Mouse (Mus musculus): ENCODE results near the gene Nfia. TPM values are rescaled to one million over a fixed set of nuclear protein-coding genes. Genes with fewer than 3 reads are reported as not detected.

Nfia gene
- polyA plus RNA-seq, 1 experiment = 56.8 TPM

DNA sequence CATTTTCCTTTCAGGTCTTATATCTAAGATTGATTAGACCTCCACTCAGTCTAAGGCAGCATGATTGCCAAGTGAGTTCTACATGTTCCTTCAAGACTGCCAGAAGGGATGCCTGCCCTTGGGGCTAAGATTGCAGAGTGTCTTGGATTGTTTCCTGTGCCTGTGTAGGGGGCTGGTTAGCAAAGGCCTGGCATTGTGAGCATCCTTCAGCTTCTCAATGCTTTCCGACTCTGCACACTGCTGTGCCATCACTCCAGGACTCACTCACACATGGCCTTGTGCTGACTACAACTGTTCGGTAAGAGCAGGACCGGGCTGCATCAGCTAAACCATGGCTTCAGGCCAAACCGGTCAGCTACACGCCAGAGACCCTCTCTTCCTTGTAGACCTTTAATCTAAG lies 229.7 kb downstream of the Nfia start:
- no peak for DNase-seq (ENCODE audit: low read depth)

DNA sequence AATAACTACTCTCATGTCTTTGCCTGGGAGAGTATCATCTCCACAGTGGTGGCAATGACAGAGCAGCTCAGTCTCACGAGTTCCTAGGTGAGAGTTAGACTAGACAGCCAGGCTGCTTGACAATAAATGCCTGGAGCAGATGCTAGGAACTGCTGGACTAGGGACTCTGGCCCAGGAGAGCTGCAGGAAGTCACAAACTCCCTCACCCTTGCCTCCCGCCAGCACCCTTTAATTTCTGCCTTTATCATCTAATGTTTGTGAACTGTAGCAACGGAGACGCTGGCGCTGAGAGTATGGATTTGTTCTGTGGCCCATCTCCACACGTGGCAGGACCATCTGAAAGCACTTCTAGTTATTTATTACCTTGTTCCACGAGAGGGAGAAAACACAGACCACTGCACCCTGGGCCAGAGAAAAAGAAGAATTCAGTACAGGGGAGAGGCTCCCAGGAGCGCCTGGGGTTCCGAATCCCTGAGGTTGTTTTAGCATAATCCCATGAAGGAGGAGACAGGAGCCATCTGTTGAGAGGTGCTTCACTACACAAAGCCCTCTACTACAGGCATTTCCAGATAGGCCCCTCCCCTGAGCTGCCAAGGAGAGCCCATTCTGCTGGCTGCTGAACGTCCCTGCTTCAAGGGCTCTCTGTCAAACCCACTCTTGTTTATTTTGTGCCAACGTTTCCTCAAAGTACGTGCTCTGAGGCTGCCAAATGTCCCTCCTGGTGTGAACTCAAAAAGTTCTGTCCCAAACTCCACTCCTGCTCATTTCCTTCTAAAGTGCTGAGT lies 231.0 kb downstream of the Nfia start:
- DNase-seq (ENCODE audit: low read depth) = no peak

DNA sequence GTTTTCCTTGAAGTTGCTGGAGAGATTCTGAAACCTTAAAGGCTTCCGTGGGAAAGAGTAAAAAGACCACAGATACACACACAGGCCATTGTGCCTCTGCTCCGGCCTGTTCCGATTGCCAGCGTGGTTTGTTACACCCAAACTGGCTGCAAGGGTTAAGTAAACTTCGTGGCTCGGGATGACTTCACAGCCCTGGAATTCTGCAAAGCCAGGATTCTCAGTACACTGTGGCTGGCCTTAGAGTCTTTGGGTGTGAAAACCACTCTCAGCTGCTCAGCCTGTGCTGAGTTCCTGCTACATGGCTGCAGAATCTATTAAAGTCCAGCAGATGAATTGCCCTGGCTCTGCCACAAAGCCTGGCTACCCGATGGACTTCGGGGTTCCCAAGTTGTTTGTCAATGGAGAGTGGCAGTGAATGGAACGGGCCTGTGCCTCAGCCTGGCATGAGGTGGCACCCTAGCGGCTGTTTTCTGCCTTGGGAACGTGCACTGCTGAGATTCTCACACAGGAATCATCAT lies 231.6 kb downstream of the Nfia start:
- no peak for DNase-seq (ENCODE audit: low read depth)

DNA sequence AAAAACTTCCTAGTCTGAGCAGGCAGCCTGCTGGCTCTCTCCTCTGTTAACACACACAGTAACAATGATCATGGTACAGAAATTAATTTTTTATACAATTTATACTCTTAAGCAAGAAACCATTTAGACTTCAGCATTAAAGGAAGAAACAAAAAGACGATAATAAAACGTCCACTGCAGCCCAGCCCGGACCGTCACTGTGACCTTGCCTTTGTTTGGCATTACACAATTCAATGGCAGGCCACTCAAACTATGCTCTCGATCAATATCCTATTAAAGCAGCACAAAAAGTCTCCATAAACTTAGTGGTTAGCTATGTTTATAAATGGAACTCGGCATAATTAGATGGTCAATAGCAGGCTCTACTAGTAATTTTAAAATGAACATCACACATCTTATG lies 232.5 kb downstream of the Nfia start:
- DNase-seq (ENCODE audit: low read depth) = no peak

DNA sequence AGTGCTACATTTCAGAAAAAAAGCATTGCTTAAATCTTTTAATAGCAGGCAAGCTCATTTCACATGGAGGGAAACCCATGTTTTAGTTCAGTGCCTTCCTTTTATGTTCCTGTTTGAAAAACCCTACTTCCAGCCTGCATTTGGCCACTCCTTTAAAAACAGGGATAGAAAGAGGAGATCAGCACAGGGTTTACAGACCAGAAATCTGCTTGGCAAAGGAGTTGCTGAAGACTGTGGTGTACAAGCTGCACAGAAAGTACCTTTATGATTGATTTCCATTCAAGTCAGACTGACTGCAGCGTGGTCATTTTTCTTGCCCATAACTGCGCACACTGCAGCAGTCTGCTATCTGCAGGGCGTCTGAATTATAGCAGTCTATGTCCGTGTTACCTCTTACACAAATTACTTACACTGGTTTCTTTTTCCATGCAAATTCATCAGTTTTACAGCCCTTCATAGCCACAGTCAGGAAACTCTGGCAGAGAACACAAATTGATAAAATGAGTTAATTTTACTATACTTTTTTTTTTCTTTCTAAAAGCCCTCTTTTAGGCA lies 236.4 kb downstream of the Nfia start:
- DNase-seq (ENCODE audit: low read depth) = no peak

DNA sequence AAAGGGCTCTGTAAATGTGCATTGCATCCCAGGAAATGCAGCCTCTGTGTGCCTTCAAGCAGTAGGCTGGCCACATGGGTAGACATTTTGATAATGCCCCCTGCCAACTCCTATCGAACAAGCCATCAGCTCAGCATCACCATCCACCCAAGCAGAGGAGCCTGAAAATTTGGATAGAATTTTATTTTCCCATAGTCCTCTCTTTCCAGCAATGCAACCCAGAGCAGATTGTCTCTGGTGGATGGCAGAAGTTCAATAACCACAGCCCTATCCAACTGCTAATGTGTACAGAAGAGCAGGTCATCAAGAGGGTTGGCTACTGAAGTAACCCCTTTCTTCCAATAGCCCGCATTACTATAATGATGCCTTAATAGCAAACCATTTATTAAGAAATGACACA lies 237.4 kb downstream of the Nfia start:
- no peak for DNase-seq (ENCODE audit: low read depth)

DNA sequence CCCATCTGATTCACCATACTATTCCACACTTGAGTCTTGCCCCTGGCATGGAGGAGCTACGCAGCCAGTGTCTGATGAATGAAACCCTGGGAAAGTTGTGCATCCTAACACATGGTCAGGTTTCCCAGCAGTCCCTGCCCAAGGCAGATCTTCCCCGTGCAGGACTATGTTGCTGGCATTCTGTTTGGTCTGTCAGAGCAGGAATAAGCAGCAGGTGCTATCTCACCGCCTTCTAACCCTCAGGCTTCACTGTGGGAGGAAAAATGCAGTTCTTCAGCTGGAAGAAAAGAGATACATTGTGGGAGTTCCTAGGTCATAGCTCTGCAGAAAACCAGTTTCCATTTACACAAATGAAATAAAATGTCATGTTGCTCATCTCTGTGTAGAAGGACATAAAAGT lies 247.3 kb downstream of the Nfia start:
- no peak for DNase-seq (ENCODE audit: low read depth)

DNA sequence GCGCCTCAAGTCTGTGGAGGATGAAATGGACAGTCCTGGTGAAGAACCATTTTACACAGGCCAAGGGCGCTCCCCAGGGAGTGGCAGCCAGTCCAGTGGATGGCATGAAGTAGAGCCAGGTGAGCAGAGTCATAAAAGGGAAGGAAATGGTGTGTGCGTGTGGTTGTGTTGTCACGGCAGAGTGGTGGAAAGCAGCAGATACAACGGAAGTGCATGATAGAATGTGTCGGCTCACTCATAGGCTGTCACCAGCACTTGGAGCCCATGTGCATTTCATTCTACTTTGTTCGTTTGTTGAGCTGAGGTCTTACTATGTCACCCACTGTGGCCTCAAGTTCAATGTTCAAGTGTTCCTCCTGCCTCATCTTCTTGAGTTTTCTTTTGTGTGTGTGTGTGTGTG lies 248.3 kb downstream of the Nfia start:
- DNase-seq (ENCODE audit: low read depth) = no peak

DNA sequence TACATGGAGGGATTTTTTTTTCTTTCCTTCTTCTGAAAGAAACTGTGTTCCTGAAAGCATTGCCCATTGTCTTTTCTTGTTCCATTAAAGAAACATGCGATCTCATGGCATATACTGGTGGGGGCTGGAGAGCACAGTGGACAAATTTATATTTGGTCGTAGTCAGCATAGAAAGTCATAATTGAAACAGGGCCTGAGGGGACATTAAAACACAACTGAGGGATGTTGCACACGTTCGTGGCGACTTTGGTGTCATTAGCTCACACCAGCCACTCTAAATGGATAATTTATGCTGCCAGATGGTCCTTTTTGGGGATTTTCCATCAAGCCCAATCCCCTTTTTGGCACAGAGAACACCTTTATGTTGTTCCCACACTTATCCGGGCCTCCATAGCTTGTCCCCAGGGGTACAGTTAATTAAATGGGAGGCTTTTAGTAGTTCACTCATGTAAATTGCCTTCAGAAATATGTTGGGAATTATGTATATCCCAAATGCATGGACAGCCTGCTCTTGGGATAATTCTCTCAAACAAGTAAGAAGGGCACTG lies 250.8 kb downstream of the Nfia start:
- DNase-seq (ENCODE audit: low read depth) = no peak

DNA sequence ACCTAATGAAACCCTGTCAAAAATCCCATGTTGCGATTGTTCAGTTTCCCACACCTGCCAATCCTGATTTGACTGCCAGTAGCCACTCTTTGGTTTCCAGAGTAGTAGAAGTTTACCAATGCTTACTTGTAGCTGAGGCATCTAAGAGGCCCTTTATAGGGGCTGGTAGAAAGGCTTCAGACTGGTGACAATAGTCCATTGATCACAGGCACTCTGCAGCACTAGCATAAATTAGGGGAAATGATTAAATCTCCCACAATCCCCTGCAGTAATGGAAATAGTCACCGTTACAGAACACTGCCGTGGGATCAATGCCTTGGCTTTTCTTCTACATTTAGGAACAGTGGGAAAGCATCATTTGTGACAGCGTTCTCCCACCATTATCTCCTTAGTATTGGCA lies 254.9 kb downstream of the Nfia start:
- DNase-seq (ENCODE audit: low read depth) = no peak

DNA sequence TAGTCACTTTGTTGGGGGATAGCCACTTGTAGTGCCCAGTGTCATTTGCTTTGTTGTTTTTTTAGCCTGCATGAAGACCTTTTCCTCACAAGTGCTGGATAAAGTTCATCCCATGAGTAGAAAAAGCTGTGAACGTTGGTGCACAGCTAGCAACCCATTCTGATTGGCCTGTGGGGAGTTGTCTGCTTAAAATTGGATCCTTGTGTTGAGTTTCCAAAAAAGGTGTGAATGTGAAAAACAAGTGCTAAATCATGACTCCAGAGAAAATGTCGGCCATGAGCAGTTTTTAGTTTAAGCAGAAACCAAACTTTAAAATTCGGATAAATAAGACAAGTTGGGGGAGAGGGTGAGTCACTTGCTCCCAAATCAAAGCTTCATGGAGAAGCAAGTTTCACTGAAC lies 259.3 kb downstream of the Nfia start:
- no peak for DNase-seq (ENCODE audit: low read depth)

DNA sequence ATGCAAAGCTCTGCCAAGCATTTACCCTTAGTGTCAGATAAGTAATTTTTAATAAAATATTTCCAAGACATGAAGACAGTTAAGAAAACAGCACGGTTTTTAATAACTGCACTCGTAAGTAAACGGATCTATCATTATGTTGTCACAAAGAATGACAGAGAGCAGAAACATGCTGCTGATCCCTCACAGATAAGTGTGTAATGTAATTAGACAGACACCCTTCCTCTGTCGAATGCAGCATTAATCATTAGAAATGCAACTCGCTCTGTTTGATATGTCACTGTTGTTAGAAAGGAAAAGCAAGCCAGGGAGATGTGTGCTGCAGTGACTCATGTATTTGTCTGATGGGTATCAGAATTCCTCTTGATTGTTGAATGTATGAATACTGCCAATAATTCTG lies 259.8 kb downstream of the Nfia start:
- no peak for DNase-seq (ENCODE audit: low read depth)

DNA sequence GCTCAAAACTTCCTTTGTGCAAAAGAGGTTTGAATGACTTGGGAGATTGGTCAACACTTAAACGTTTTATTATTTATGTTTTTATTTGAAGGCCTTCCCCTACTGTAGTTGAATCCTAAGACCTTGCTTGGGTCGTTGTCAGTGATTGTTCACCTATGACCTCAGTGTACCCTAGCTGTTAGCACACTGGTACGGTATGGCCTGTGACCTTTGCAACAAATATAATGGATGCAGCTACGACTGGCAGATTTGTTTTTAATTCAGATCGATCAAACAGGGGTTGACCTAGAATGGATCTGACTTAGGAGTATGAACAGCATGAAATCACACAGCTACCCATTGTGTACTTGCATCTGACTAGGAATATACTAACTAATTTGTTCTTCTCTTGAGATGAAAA lies 266.6 kb downstream of the Nfia start:
- DNase-seq (ENCODE audit: low read depth) = no peak

DNA sequence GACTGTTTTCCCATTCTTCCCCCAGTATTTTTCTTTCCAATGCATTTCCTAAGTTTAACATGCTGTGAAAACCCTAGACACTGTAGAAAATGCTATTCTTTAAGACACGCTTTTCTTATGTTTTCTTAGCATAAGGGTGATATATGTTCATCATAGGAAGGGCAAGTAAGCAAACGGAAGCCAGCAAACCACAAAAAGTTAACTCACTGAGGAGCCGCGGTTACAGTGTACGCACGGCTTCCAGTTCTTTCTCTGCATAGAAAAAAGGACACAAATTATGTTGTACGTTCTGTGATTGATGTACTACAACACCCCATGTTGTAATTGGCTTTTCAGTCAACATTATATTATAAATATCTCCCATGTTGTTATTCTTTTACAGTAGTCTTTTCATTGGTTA lies 267.6 kb downstream of the Nfia start:
- no peak for DNase-seq (ENCODE audit: low read depth)

DNA sequence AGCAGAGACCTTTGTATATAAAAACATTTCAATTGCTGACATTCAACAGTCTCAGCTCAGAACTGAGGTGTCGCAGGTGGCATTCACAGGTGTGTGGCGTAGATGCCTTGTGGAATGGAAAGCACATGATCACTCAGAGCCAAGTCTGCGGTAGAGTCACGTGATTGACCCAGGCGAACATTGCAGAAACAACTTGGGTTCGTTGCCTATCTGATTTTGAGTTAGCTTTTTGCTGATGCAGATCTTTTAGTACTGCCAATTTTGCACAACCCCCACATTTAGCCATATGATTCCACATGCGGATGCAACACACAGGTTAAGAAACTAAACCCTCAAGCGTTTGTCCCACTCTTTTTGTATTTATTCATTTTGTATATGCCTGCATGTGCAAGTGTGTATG lies 272.1 kb downstream of the Nfia start:
- peak; percentile 64 for DNase-seq (ENCODE audit: low read depth)

DNA sequence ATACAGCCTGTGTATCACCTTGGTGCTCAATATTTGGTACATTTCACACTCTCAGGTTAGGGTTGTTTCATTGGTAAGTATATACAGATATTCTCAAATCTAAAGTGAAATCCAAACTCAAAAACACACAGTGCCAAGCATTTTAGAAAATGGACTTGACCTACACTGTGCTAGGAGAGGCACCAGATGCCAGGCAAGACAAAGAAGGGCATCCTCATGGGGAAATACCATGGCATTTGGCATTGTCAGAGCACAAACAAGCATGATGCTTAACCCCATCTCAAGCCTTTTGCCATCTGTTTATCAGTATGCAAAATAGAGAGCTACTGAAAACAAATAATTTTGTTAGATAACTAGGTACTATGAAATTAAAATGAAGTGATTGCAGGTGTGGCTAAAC lies 274.8 kb downstream of the Nfia start:
- no peak for DNase-seq (ENCODE audit: low read depth)

DNA sequence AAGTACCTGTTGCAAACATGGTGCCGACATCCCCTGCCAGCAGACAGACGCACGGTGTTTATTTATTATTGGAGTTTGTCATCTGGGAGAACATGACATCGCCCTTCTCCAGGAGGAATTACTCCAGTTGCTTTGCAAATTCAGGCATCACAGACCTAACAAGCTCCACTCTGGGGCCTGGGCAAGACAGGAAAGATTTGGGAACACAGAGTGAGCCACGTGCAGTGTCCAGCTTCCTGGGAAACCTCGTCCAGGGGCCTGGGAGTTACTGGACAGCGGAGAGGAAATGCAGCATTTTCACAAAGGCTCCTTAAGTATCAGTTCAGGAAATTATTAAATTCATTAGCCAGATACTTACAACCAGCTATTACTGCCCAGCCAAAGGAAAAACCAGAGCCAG lies 277.1 kb downstream of the Nfia start:
- DNase-seq (ENCODE audit: low read depth) = no peak

DNA sequence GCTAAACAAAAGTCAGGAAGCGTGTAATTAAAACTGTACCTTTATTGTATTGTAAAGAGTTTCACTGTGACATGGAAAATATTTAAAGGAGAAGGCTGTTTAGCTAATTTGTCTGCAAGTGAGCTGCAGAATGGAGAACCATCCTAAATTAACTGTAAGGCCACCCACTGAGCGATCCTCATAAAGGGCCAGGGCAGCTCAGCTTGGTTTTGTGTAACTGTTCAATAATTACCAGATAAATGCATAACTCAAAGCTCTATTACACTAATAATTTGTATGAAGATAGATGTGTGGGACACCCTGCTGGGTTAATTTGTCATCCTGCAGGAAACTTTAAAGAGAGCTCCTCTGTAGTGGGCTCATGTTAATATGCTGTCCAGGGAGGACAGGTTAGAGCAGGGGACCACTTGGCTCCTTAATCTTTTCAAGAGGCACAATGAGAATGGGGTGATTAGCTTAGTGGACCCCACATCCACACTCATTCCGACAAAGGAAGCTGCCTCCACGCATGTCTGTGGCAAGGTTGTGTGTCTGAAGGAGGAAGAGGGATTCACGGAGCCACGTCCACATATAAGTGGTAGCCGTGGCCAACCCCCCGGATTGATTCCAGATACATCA lies 277.6 kb downstream of the Nfia start:
- no peak for DNase-seq (ENCODE audit: low read depth)

DNA sequence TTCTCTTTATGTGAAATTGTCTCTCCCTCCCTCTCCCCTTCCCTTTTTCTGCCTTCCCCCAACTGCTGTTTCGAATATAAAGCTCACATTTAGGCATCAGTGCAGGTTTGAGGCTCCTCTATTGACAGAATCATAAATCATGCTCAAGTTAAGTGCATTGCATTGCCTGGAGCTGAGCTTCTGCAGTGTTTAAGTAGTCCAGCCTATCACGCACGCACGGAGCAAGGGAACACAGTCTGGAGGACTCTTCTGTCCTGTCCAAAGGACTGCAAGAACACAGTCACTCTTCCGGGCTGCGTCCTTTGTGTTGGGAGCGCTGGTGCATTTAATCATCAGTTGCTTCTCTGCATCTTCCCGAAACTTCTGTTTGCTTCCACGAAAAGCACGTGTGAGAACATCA lies 278.2 kb downstream of the Nfia start:
- no peak for DNase-seq (ENCODE audit: low read depth)

DNA sequence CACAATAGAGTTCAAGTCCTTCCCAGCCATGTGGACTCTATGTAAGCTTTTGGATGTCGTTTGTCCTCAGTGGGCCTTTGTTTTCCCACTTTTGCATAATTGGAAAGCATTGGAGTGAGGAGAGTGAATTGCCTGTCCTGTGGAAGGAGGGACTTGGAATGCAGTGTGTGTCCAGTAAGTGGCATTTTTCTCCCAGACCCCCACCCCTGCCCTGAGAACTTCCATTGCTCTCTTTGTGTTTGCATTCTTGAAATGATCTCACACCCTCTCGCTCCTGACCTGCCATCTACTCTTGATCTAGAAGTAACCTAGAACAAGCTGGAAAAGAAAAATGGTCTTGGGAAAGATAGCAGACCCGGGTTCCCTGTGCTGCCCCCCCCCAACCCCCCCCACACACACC lies 278.8 kb downstream of the Nfia start:
- DNase-seq (ENCODE audit: low read depth) = no peak

DNA sequence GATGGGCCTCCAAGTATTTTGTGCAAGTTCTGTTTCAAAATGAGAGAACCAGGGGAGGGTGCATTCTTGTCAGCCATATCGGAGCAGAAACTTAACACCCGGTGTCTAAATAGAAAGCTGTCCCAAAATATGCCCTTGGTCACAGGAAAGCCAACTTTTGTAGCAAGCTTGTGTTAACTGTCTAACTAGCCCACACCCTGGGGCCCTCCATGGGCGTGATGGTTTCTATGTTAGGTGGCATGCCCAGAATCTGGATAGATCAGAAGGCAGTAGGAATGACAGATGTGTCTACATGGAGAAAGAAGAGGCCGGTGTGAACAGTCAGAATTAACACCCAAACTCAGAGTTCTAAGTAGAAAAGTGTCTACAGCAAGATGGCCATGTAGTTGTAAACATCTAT lies 282.5 kb downstream of the Nfia start:
- DNase-seq (ENCODE audit: low read depth) = no peak

DNA sequence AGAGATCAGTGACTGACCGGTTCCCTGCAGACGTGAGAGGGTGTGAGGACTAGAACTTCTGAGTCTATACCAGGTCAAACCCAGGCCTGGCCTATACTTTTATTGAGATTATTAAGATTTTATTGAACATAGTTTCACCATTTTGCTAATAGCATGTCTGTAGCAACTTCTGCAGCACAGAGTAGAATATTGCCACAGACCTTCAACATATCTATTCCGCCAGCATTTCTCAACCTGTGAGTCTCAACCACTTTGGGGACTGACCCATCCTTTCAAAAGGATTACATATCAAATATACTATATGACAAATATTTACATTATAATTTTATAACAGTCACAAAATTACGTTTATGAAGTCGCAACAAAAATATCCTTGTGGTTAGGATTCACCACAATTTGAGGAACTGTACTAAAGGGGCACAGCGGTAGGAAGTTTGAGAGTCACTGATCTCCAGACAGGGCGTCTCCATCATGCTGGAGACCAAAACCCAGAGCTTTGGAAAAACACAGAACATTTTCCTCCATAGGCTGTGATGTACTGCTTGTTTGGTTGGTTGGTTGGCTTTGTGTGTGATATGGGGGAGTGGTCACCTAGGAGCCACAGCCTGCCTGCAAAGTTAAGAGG lies 284.0 kb downstream of the Nfia start:
- DNase-seq (ENCODE audit: low read depth) = no peak

DNA sequence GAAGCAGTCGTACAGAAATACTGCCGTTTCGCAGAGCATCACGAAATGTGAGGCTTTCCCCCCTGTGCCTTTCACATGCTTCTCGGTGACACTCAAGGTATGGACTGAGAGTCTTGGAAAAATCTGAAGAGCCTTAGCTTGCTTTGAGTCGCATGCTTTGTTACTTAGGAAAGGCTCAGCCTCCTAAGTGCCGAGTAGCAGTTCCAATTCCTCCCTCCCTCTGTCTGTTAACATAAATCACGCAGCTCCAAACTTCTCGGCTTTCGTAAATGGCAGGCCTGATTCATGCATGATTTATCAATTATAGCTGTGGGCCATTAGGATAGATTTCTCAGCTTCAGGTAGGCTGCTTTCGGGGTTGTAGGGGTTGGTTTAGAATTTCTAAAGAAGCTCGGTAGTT lies 284.7 kb downstream of the Nfia start:
- peak; percentile 23 for DNase-seq (ENCODE audit: low read depth)

Measured in gonadal fat pad, adult 2 months (tissue).